Mouse (Mus musculus): ENCODE results near the gene Fam19a2. TPM values are rescaled to one million over a fixed set of nuclear protein-coding genes. Genes with fewer than 3 reads are reported as not detected.

Gene Fam19a2
- polyA plus RNA-seq, 1 experiment: not detected

DNA sequence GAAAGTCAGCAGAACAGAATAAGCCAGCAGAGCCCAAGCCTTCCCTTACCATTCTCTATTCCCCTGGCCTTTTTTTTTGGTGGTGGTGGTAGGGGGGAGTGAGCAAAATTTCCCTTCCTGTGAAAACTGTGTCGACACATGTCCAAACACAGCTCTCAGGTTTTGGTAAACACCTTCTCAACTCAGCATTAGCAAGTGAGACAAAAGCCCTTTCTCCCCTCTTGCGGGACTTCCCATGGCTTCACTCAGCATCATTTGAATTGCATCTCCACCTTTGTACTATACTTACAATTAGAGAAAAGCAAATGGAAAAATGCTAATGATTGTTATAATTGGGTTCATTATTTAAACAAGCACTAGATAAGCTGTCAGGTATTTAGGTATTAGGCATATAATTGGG, 119.5 kb downstream of the Fam19a2 start:
- Histone ChIP-seq H3K4me3 (ENCODE audit: low read depth, low read length) (no peak overlapping the region), H3K4me1 (ENCODE audit: control insufficient read depth, insufficient read depth, insufficient read length, low read length) (no peaks in the 10 kb centered on the region), H3K27ac (ENCODE audit: insufficient read depth, low read depth, low read length) (no peak overlapping the region), H3K36me3 (ENCODE audit: control insufficient read depth, insufficient read depth, low read length) (no peaks in the 10 kb centered on the region), H3K27me3 (ENCODE audit: control insufficient read depth, insufficient read depth, low read length) (no peaks in the 10 kb centered on the region)
- WGBS: 67% methylated on average over 2 of the region's 2 CpGs
- TF ChIP-seq POLR2A (IDR thresholded peaks at IDR 0.05; ENCODE audit: low read depth, low read length) (no peak), CTCF (IDR thresholded peaks at IDR 0.05; ENCODE audit: extremely low read depth, insufficient read length, insufficient replicate concordance, low read depth, low read length) (no peak)

GRCm38 (mm10) chr10:123385641-123386040, 121.8 kb downstream of the Fam19a2 start:
- H3K36me3 ChIP-seq (ENCODE audit: control insufficient read depth, insufficient read depth, low read length): no peaks in the 10 kb centered on the region
- H3K27me3 ChIP-seq (ENCODE audit: control insufficient read depth, insufficient read depth, low read length): no peaks in the 10 kb centered on the region
- no peaks in the 10 kb centered on the region for H3K4me1 ChIP-seq (ENCODE audit: control insufficient read depth, insufficient read depth, insufficient read length, low read length)
- no peak overlapping the region for H3K27ac ChIP-seq (ENCODE audit: insufficient read depth, low read depth, low read length)
- no peak overlapping the region for H3K4me3 ChIP-seq (ENCODE audit: low read depth, low read length)
- WGBS: 67% methylated on average over 6 of the region's 6 CpGs
- TF ChIP-seq CTCF (IDR thresholded peaks at IDR 0.05; ENCODE audit: extremely low read depth, insufficient read length, insufficient replicate concordance, low read depth, low read length) (no peak), POLR2A (IDR thresholded peaks at IDR 0.05; ENCODE audit: low read depth, low read length) (no peak)

- H3K36me3 ChIP-seq (ENCODE audit: control insufficient read depth, insufficient read depth, low read length): no peaks in the 10 kb centered on the region
- no peaks in the 10 kb centered on the region for H3K27me3 ChIP-seq (ENCODE audit: control insufficient read depth, insufficient read depth, low read length)
- WGBS: 72% methylated on average over 9 of the region's 9 CpGs
Measured at GRCm38 (mm10) chr10:123395429-123395828, 131.6 kb downstream of the Fam19a2 start.

GRCm38 (mm10) chr10:123398136-123398535, 134.3 kb downstream of the Fam19a2 start:
- Histone ChIP-seq H3K4me1 (ENCODE audit: control insufficient read depth, insufficient read depth, insufficient read length, low read length) (no peaks in the 10 kb centered on the region), H3K27ac (ENCODE audit: insufficient read depth, low read depth, low read length) (no peak overlapping the region), H3K4me3 (ENCODE audit: low read depth, low read length) (no peak overlapping the region), H3K36me3 (ENCODE audit: control insufficient read depth, insufficient read depth, low read length) (no peaks in the 10 kb centered on the region), H3K27me3 (ENCODE audit: control insufficient read depth, insufficient read depth, low read length) (no peaks in the 10 kb centered on the region)
- WGBS: 38% methylated on average over 6 of the region's 6 CpGs
- no peak for TF ChIP-seq POLR2A (IDR thresholded peaks at IDR 0.05; ENCODE audit: low read depth, low read length)
- TF ChIP-seq CTCF (IDR thresholded peaks at IDR 0.05; ENCODE audit: extremely low read depth, insufficient read length, insufficient replicate concordance, low read depth, low read length): no peak

More at GRCm38 (mm10) chr10:123395429-123395828, 131.6 kb downstream of the Fam19a2 start:
- TF ChIP-seq POLR2A (IDR thresholded peaks at IDR 0.05; ENCODE audit: low read depth, low read length) (no peak), CTCF (IDR thresholded peaks at IDR 0.05; ENCODE audit: extremely low read depth, insufficient read length, insufficient replicate concordance, low read depth, low read length) (no peak)
- H3K4me3 ChIP-seq (ENCODE audit: low read depth, low read length): no peak overlapping the region
- no peaks in the 10 kb centered on the region for H3K4me1 ChIP-seq (ENCODE audit: control insufficient read depth, insufficient read depth, insufficient read length, low read length)
- H3K27ac ChIP-seq (ENCODE audit: insufficient read depth, low read depth, low read length): no peak overlapping the region

DNA sequence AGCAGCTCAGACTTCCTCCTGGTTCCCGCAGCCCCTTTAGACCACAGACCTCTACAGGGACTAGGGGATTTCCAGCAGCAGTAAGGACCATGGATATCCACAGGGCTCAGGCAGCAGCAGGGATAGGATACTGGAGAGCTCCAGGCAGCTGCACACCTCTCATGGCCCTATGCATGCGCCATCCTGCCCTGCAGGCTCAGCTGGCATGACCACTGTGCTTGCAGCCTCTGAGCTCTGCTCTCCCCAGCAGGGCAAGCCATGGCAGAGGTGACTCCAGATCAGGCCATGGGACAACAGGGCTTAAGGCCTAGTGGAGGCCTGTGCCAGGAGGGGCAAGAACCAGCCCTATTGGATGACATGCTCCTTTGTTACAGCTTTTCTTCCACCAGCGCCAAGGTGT, 137.4 kb downstream of the Fam19a2 start:
- no peak overlapping the region for H3K27ac ChIP-seq (ENCODE audit: insufficient read depth, low read depth, low read length)
- no peaks in the 10 kb centered on the region for H3K4me1 ChIP-seq (ENCODE audit: control insufficient read depth, insufficient read depth, insufficient read length, low read length)
- no peaks in the 10 kb centered on the region for H3K27me3 ChIP-seq (ENCODE audit: control insufficient read depth, insufficient read depth, low read length)
- 88% methylated on average over 3 of the region's 3 CpGs for WGBS
- no peak overlapping the region for H3K4me3 ChIP-seq (ENCODE audit: low read depth, low read length)
- H3K36me3 ChIP-seq (ENCODE audit: control insufficient read depth, insufficient read depth, low read length): no peaks in the 10 kb centered on the region
- TF ChIP-seq CTCF (IDR thresholded peaks at IDR 0.05; ENCODE audit: extremely low read depth, insufficient read length, insufficient replicate concordance, low read depth, low read length): no peak
- TF ChIP-seq POLR2A (IDR thresholded peaks at IDR 0.05; ENCODE audit: low read depth, low read length): no peak

DNA sequence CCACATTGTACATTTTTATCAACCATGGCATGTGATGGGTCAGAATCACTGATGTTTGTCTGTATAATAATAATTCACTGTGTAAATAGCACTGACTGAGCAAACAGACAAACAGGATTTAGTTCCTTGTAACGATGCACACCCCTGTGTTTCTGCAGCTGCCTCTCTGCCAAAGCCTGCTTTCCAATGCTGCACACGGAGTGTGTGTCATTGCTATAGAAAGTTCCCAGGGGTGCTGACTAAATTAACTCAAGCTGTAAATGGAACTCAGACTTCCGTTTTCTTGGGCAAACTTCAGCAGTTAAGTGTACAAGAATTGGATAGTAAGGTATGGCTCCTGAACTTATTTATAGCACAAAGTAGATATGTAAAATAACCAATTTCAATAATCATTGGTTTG, 138.7 kb downstream of the Fam19a2 start:
- no peak overlapping the region for H3K27ac ChIP-seq (ENCODE audit: insufficient read depth, low read depth, low read length)
- H3K27me3 ChIP-seq (ENCODE audit: control insufficient read depth, insufficient read depth, low read length): no peaks in the 10 kb centered on the region
- no peaks in the 10 kb centered on the region for H3K4me1 ChIP-seq (ENCODE audit: control insufficient read depth, insufficient read depth, insufficient read length, low read length)

DNA sequence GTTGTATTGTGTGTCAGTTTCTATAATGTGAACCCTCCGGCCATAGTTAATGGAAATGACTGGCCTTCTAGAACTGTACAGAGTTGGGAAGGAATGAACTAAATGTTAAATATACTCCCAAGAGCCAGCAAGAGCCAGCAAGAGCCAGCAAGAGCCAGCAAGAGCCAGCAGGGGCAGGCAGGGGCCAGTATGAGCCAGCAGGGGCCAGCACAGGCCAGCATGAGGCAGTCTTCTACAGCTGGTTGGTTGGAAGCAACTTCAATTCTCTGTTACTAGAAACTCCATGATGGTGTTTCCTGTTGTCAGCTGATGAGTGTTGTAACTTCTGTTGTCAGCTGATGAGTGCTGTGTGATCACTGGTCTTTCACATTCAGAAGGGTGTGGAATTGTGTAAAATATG, 151.2 kb downstream of the Fam19a2 start:
- TF ChIP-seq POLR2A (IDR thresholded peaks at IDR 0.05; ENCODE audit: low read depth, low read length) (no peak), CTCF (IDR thresholded peaks at IDR 0.05; ENCODE audit: extremely low read depth, insufficient read length, insufficient replicate concordance, low read depth, low read length) (no peak)
- 90% methylated on average over 1 of the region's 1 CpGs for WGBS
- Histone ChIP-seq H3K4me3 (ENCODE audit: low read depth, low read length) (no peak overlapping the region), H3K4me1 (ENCODE audit: control insufficient read depth, insufficient read depth, insufficient read length, low read length) (no peaks in the 10 kb centered on the region), H3K27me3 (ENCODE audit: control insufficient read depth, insufficient read depth, low read length) (no peaks in the 10 kb centered on the region), H3K36me3 (ENCODE audit: control insufficient read depth, insufficient read depth, low read length) (no peaks in the 10 kb centered on the region), H3K27ac (ENCODE audit: insufficient read depth, low read depth, low read length) (no peak overlapping the region)

More for the DNA sequence above, 138.7 kb downstream of the Fam19a2 start:
- 58% methylated on average over 3 of the region's 3 CpGs for WGBS
- H3K4me3 ChIP-seq (ENCODE audit: low read depth, low read length): no peak overlapping the region
- no peak for TF ChIP-seq POLR2A (IDR thresholded peaks at IDR 0.05; ENCODE audit: low read depth, low read length)
- TF ChIP-seq CTCF (IDR thresholded peaks at IDR 0.05; ENCODE audit: extremely low read depth, insufficient read length, insufficient replicate concordance, low read depth, low read length): no peak
- H3K36me3 ChIP-seq (ENCODE audit: control insufficient read depth, insufficient read depth, low read length): no peaks in the 10 kb centered on the region

All from small intestine, adult 2 months (tissue).